Mouse (Mus musculus) cerebellum, postnatal 14 days (tissue): ENCODE data around the gene Ltb4r1.

Experiments used
- DNase-seq, 2 experiments: peaks; one replicate each; pipeline ENCODE4 v3.0.0; 2021; ENCODE audit warnings: mixed read lengths in 2 of 2

Ltb4r1 gene

GRCm38 (mm10) chr14:55787731-55788130 is 22.0 kb downstream of the Ltb4r1 start:
- peak in 1 of 2 experiments; percentile 0 for DNase-seq

- DNase-seq: peak in 1 of 2 experiments; percentile 1
Measured at GRCm38 (mm10) chr14:55788256-55789050, 22.7 kb downstream of the Ltb4r1 start, which contains the start of gene Ripk3. Gene Ripk3, minus strand, starts transcription at chr14:55788865.

DNA sequence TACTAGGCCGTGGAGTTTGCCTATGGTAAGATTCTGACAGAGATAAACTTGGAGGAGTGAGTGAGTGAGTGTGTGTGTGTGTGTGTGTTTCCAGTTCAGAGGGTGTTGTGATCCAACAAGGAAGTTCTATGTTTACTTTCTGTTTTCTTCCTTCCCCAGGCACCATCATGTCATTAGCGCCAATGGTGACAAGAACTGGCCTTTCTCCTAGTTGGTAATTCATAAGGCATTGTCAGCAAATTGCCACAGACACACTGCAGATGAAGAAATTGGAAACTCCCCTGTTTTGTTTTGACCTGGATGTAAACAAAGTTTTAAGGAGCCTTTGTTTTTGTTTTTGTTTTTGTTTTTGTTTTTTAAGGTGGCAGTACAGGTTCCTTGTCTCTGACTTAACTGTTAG is 27.7 kb downstream of the Ltb4r1 start:
- no peak for DNase-seq

- peak in 1 of 2 experiments; percentile 1 for DNase-seq
Measured at GRCm38 (mm10) chr14:55793946-55794345, 28.2 kb downstream of the Ltb4r1 start.

- no peak for DNase-seq
Measured at GRCm38 (mm10) chr14:55795380-55796163, 29.8 kb downstream of the Ltb4r1 start.

DNA sequence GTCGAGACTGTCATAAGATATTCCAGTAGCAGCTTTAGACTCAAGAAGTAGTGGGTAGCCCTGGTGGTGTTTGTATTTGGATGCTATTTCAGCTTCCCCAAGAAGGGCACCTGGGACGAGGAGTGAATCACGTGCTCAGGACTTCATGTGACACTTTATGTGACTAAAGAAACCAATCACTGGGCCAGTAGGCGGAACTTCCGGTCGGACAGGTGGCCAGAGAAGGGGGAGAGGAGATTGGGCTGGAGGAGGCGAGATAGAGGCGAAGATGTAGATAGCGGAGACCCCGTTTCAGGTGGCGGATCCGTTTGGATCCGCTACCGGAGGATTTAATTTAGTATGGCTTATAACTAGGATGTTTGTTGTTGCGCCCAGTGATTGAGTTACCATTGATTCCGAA is 49.1 kb downstream of the Ltb4r1 start:
- DNase-seq: peak; percentile 88 to 92

- DNase-seq: peak; percentile 62 to 69
Measured at GRCm38 (mm10) chr14:55815310-55815751, 49.6 kb downstream of the Ltb4r1 start.
